Mouse (Mus musculus) MN1 (cell line): ENCODE results near the gene Smg8.
A peak's percentile ranks its signal among the peaks of the same experiment; 100 is the strongest.

Experiments used
- DNase-seq: peaks from one replicate; pipeline ENCODE4 v3.0.0-alpha.2; 2016; ENCODE audit warnings: low spot score

Smg8 gene

GRCm38 (mm10) chr11:87043052-87043451 is 43.5 kb downstream of the Smg8 start:
- no peak for DNase-seq

GRCm38 (mm10) chr11:87039307-87039963 is 47.1 kb downstream of the Smg8 start:
- peak; percentile 43 for DNase-seq

DNA sequence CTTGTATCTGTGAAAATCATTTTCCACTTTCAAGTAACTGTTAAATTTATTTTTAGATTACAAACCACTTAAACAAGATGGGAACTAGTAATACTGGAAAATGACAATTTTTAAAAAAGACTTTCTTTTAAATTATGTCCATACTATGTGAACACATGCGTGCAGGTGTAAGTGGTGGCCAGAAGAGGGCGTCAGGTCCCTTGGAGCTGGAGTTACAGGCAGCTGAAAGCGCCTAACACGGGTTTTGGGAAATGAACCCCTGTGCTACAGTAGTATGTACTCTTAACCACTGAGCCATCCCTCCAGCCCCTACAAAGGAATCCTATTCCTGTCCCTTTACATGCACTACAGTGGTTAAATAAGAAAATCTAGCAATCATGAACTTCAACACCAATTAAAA is 50.4 kb downstream of the Smg8 start:
- DNase-seq: no peak

DNA sequence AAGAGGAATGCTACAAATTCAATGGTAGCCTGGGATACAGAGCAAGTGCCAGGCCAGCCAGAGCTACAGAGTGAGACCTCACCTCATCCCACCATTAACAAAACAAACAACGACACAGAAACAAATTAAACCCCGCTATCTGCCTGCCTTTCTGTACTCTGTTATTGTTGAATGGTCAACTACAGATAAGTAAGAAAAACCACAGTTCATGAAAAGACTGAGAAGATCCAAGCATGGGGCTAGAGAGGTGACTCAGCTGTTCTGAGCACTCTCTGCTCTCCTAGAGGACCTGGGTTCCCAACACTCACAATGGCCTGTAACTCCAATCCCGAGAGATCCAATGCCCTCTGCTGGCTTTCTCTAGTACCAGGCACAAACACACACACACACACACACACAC is 58.4 kb downstream of the Smg8 start:
- DNase-seq: no peak
